Mouse (Mus musculus) brain, adult 2 months (tissue): ENCODE measurements at regions not wholly inside any gene's neighbourhood (a gene's known extent, or its start where the extent isn't known, plus 50 kb on each side); places are given as distances from the start of the nearest gene placed in this dataset.

Experiments used
- DNase-seq: peaks from one replicate; pipeline ENCODE4 v3.0.0; 2011; ENCODE audit warnings: low read depth, low spot score

- peak; percentile 93 for DNase-seq
These were observed 86.2 kb upstream of the Slc25a26 start for GRCm38 (mm10) chr6:94413987-94414360.

GRCm38 (mm10) chr6:94413297-94413986 lies 86.7 kb upstream of the Slc25a26 start:
- DNase-seq = peak; percentile 78

- DNase-seq = no peak
These were observed 87.8 kb upstream of the Slc25a26 start for GRCm38 (mm10) chr6:94412341-94412740.

- DNase-seq = peak; percentile 68
These were observed 89.7 kb upstream of the Slc25a26 start for GRCm38 (mm10) chr6:94410480-94410879.

GRCm38 (mm10) chr6:94408996-94409395 lies 91.1 kb upstream of the Slc25a26 start:
- peak; percentile 86 for DNase-seq

- DNase-seq = no peak
These were observed 92.4 kb upstream of the Slc25a26 start for GRCm38 (mm10) chr6:94407751-94408150.

GRCm38 (mm10) chr6:94405371-94406076 lies 94.6 kb upstream of the Slc25a26 start:
- peak; percentile 86 for DNase-seq

GRCm38 (mm10) chr6:94401617-94402481 lies 98.3 kb upstream of the Slc25a26 start:
- DNase-seq = peak; percentile 73

- DNase-seq = peak; percentile 62
These were observed 99.0 kb upstream of the Slc25a26 start for GRCm38 (mm10) chr6:94401061-94401591.

GRCm38 (mm10) chr6:94400471-94401051 lies 99.6 kb upstream of the Slc25a26 start:
- peak; percentile 61 for DNase-seq

GRCm38 (mm10) chr6:94391134-94391533 lies 107.4 kb upstream of the Magi1 start:
- DNase-seq = no peak

GRCm38 (mm10) chr6:94390403-94390802 lies 106.7 kb upstream of the Magi1 start:
- no peak for DNase-seq

- no peak for DNase-seq
These were observed 106.0 kb upstream of the Magi1 start for GRCm38 (mm10) chr6:94389716-94390115.

- DNase-seq = no peak
These were observed 103.9 kb upstream of the Magi1 start for GRCm38 (mm10) chr6:94387648-94388047.

- DNase-seq = no peak
These were observed 101.8 kb upstream of the Magi1 start for GRCm38 (mm10) chr6:94385531-94385930.

- DNase-seq = no peak
These were observed 86.3 kb upstream of the Magi1 start for GRCm38 (mm10) chr6:94369991-94370390.

GRCm38 (mm10) chr6:94363951-94364350 lies 80.2 kb upstream of the Magi1 start:
- peak; percentile 52 for DNase-seq

GRCm38 (mm10) chr6:94362626-94363025 lies 78.9 kb upstream of the Magi1 start:
- DNase-seq = no peak

- DNase-seq = no peak
These were observed 73.9 kb upstream of the Magi1 start for GRCm38 (mm10) chr6:94357568-94357967.

- no peak for DNase-seq
These were observed 70.9 kb upstream of the Magi1 start for GRCm38 (mm10) chr6:94354451-94355095.

- peak; percentile 72 for DNase-seq
These were observed 60.6 kb upstream of the Magi1 start for GRCm38 (mm10) chr6:94344296-94344695.
